Mouse (Mus musculus) small intestine, adult 10 weeks (tissue): ENCODE results near the gene Gimap8. TPM values are rescaled to one million over a fixed set of nuclear protein-coding genes. Genes with fewer than 3 reads are reported as not detected.

ENCODE experiments used
- polyA plus RNA-seq: library from polyadenylated mRNA; stranded (reverse); fragments of 350-450 nt; fragmentation: Illumina TruSeq; extraction: RNeasy Lipid Tissue Mini Kit (QIAGEN cat#74804); gene quantifications from one replicate; pipeline ENCODE4 v1.2.3, GENCODE M21; 2014; ENCODE audit warnings: low replicate concordance

Gimap8 gene
- polyA plus RNA-seq = 22.2 TPM

DNA sequence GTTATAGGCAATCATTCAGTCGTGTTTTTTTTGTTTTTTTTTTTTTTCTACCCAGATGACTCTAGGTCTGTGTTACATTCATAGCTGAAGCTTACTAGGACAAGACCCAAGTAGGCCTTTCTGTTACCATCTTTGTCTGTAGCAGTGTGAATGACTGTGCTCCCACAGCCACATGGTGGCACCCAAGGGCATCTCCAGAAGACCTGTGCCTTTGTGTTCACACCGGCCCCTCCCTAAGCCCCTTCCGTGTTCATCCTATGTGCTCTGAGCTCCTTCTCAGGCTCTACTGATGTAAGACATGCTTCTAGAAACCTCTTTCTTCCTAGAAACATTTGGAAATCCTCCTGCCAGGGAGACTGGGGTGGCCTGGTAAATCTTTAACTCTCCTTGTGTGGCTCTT lies at the start of gene Gimap8:
Gene Gimap8 (plus strand): TSS at position 240 of the 400 bp plus-strand sequence.

DNA sequence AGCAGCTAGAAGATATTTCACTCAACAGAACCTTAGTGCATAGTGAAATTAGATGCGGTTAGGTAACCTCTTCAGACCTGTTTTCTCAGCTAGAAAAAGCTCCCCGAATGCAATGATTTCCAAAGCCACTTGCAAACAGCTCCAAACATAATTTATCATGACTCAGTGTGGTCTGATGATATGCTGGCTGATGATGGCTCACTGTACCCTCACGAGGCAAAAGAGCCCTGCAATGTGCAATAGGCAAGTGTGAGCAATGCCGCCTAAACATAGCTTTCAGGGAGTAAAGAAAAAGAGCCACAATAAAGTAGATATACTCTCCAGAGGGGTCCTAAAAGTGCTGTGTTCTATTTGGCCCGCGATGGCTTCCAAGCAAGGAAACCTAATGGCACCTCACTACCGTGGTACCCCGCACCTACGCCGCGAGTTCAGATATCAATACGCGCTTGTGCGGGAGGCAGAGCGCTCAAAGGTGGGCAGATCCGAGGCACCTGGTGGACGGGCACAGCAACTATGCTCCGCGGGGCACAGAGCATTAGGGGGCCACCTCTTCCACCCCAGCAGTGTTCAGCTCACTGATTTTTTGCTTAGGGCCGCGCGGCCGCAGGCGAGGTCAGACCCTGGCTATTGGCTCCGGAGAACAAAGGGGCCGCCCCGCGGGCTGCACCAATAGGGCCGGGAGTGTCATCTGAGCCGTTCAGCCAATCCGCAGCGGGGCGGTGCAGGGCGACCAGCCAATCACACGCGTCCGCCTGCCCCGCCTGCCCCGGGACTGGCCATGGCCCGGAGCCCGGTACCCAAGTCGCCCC lies 45.6 kb upstream of the Gimap8 start, which contains the start of gene Zfp775:
Gene Zfp775 (plus strand): TSS at position 793 of the 809 bp plus-strand sequence.

DNA sequence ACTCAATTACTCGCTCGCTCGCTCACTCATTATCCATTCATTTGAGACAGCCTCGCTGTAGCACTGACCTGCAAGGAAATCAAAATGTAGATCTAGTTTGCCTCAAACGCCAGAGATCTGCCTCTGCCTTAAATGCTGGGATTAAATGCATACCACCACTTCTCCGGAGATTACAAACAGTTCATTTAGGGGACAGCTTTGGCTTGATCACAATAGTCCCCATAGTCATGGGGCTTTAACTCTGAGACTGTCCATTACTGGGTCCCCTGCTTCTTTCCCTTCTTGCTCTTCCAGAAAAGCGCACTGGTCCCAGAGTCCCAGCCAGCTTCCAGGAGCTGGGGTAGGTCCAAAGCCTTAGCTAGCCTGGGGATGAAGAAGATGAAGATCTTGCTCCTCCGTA lies 20.6 kb upstream of the Gimap8 start, which contains the start of gene AI854703:
Gene AI854703 (plus strand): TSS at position 301 of the 400 bp plus-strand sequence.

DNA sequence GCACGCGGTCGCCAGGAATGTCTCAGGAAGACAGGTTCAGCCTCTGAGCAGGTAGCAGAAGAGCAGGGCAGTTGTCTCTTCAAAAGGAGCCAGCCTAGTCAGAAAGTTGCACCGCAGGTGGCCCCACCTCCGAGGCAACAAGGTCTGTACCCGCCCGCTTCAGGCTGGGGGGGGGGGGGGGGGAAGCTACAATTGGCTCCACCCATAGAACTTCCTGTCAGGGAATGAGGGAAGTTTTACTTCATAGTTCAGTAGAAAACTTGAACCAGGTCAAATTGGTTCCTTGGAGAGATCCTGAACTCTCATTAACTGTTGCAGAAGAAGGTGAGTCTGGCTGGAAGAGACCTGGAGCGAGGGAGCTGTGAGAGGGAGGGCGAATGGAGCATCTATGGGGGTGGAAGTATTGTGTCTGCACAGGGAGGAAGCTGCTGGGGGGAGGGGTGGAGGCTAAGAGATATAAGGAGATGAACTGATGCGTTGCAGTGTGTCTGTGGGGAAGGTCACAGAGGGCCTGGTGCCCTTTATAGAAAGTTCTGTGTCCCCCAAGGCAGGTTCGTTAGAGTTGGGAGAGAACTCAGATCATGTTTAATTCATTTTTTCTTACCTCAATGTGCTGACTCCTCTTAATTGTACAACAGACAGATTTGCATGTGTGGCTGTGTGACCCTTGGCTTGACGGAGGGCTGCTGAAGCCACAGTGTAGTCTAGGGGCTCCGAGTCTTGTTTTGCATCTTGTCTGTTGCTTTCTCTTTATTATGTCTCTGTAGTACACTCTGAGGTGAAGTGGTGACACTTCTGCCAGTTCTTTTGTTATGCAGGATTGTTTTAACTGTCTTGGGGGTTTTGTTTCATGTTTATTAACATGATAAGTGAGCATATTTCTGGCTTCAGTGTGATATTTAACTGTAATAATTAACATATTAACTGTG lies 29.2 kb downstream of the Gimap8 start, which contains the start of gene Gimap9:
Gene Gimap9 (plus strand): TSS at position 199 of the 929 bp plus-strand sequence.

DNA sequence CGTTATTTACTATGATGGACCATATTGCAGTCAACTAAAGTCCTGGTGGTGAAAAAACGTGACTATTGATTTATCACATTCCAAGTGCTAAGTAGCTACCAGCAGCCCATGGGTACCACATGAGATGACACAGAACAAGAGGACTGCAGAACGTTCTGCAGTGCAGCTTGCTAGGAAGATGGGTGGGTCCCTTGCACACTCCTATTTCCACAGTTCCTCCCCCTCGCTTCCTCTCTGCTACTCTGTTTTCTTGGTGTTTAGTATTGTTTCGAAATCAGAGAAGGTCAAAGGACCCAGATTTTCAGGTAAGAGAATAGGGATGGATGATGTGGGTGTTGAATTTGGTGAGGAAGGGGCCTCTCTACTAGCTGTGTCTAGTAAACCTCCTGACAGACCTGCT lies 37.3 kb downstream of the Gimap8 start, which contains the start of gene Gimap4:
Gene Gimap4 (plus strand): TSS at position 231 of the 400 bp plus-strand sequence.

Other genes with a start within 250 kb of the Gimap8 start
- 2.6 TPM for gene Zfp467, start 201.4 kb upstream of the Gimap8 start, polyA plus RNA-seq
- not detected for gene Sspo, start 199.0 kb upstream of the Gimap8 start, polyA plus RNA-seq
- 7.1 TPM for gene Atp6v0e2, start 109.6 kb upstream of the Gimap8 start, polyA plus RNA-seq
- gene Lrrc61, start 92.4 kb upstream of the Gimap8 start, polyA plus RNA-seq = 0.97 TPM
- 2.2 TPM for gene Rarres2, start 74.4 kb upstream of the Gimap8 start, polyA plus RNA-seq
- not detected for gene Gm45021, start 57.6 kb upstream of the Gimap8 start, polyA plus RNA-seq
- gene Repin1, start 53.4 kb upstream of the Gimap8 start, polyA plus RNA-seq = 1.3 TPM
- gene Gm44965, start 53.3 kb upstream of the Gimap8 start, polyA plus RNA-seq = not detected
- gene Zfp775, start 45.2 kb upstream of the Gimap8 start, polyA plus RNA-seq = not detected
- gene AI854703, start 20.5 kb upstream of the Gimap8 start, polyA plus RNA-seq = not detected
- gene Gimap9, start 28.9 kb downstream of the Gimap8 start, polyA plus RNA-seq = 19.5 TPM
- gene Gimap4, start 37.3 kb downstream of the Gimap8 start, polyA plus RNA-seq = 82.1 TPM
- gene Gimap6, start 61.0 kb downstream of the Gimap8 start, polyA plus RNA-seq = 31.9 TPM
- gene Gm28053, start 71.4 kb downstream of the Gimap8 start, polyA plus RNA-seq = 8.2 TPM
- 6.2 TPM for gene Gimap7, start 71.4 kb downstream of the Gimap8 start, polyA plus RNA-seq
- gene Gimap1, start 91.8 kb downstream of the Gimap8 start, polyA plus RNA-seq = 3.5 TPM
- 4.2 TPM for gene Gimap5, start 99.0 kb downstream of the Gimap8 start, polyA plus RNA-seq
- gene Gimap3, start 123.6 kb downstream of the Gimap8 start, polyA plus RNA-seq = 11.0 TPM
- gene Tmem176a, start 193.7 kb downstream of the Gimap8 start, polyA plus RNA-seq = 125 TPM
- gene Tmem176b, start 194.3 kb downstream of the Gimap8 start, polyA plus RNA-seq = 13.8 TPM
- 161 TPM for gene Aoc1, start 225.7 kb downstream of the Gimap8 start, polyA plus RNA-seq